Mouse (Mus musculus): ENCODE measurements around the gene Afp.

Gene Afp

GRCm38 (mm10) chr5:90490518-90490917 lies at the start of gene Afp:
TSS of gene Afp (plus strand) at chr5:90490737.
- DNase-seq: no peak

- DNase-seq: no peak
Observed at GRCm38 (mm10) chr5:90447577-90447976, 43.0 kb upstream of the Afp start.

DNA sequence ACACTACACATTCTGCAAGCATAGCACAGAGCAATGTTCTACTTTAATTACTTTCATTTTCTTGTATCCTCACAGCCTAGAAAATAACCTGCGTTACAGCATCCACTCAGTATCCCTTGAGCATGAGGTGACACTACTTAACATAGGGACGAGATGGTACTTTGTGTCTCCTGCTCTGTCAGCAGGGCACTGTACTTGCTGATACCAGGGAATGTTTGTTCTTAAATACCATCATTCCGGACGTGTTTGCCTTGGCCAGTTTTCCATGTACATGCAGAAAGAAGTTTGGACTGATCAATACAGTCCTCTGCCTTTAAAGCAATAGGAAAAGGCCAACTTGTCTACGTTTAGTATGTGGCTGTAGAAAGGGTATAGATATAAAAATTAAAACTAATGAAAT lies 40.6 kb upstream of the Afp start:
- DNase-seq: no peak

DNA sequence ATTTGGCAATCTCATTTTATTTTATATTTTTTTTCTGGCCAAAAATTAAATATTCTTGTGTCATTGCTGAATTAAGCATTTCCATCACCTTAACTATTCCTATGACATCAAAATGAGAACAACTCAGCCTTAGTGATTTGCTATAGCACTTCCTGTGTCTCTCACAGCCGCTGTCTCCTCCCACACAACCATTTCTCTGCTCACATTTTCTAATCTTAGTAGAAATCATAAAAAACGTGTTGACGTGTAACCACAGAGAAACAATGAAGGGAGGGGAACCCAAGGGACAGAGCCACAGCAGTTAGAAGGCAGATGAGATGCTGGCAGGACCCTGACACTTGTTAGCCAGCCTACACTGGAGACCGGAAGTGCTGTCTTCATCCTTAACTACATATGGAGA lies 37.8 kb upstream of the Afp start:
- DNase-seq: no peak

DNA sequence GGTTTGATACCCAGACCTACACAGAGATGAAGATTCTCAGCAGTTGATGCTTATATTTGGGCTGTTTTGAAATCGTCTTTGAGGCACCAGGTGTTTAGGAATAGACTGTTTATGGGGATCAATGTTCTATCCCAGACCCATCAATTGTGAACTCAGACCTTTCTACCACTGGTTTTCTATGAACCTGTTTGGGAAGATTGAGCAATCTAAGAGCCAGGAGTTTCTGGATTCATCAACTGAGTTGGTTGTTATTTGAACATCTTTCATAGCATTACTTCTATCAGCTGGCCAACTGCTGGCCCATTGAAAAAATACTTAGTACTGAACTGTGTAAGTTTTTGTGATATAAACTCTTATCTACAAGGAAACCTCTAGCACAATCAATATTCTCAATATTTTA lies 33.3 kb upstream of the Afp start:
- no peak for DNase-seq

DNA sequence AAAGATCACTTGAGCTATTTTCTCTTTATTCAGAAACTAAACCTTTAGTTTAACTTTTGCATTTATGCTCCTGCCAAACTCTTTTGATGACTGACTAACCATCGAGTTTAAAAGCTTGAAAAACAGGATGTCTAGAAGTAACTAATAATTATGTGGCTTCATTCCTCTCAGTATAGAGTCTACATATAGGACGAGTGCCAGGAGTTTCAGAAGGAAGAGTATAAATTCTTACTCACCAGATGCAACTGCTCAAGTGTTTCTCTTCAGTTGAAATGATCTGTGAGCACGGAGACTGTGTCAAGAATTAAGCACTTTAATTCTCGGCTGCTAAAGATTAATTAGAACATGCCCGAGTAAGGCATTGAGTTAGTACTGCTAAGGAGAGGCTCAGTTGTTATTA lies 31.8 kb upstream of the Afp start:
- no peak for DNase-seq

DNA sequence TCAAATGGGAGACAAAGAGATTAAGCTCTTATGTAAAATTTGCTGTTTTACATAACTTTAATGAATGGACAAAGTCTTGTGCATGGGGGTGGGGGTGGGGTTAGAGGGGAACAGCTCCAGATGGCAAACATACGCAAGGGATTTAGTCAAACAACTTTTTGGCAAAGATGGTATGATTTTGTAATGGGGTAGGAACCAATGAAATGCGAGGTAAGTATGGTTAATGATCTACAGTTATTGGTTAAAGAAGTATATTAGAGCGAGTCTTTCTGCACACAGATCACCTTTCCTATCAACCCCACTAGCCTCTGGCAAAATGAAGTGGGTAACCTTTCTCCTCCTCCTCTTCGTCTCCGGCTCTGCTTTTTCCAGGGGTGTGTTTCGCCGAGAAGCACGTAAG lies 29.9 kb upstream of the Afp start, which contains the start of gene Alb:
Alb (plus strand) TSS at position 279 of the 400 bp plus-strand sequence.
- no peak for DNase-seq

DNA sequence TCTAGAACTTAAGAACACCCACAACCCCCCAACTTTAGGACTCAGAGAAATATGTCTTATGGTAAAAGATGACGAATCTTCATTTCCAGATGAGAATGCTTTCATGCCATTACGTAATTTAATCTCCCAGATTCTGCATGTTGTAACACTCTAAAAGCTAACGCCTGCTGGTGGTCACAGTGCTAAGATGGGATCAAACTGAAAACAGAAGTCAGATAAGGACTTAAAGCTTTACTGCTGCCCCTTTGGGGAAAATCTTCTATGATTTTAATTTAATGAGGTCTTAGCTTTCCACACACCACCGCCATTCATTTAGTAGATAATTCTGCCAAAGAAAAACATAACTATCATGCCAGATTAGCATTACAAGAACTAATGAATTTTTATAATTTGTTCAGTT lies 23.7 kb upstream of the Afp start:
- no peak for DNase-seq

GRCm38 (mm10) chr5:90467245-90467644 lies 23.3 kb upstream of the Afp start:
- DNase-seq: peak; percentile 40 to 56

- no peak for DNase-seq
Observed at GRCm38 (mm10) chr5:90470836-90471235, 19.7 kb upstream of the Afp start.

DNA sequence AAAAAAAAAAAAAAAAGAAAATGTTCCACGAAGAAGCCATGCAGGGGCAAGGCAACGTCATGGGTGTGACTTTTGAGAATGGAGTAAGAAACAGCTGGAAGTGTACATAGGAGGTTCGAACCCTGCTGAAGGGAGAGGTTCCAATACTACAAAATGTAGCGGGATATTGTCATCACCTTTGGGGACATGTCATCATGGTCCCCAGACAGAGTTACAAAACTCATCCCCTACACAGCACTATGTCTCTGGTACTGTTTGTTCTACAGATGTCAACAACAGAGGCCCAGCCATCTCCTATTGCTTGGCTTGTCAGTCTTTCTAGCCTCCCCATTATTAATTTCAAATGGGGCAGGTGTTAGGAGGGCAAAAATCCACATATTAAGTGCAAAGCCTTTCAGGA lies 16.6 kb upstream of the Afp start:
- no peak for DNase-seq

- DNase-seq: no peak
Observed at GRCm38 (mm10) chr5:90474369-90474768, 16.2 kb upstream of the Afp start.

GRCm38 (mm10) chr5:90476741-90477140 lies 13.8 kb upstream of the Afp start:
- DNase-seq: no peak

DNA sequence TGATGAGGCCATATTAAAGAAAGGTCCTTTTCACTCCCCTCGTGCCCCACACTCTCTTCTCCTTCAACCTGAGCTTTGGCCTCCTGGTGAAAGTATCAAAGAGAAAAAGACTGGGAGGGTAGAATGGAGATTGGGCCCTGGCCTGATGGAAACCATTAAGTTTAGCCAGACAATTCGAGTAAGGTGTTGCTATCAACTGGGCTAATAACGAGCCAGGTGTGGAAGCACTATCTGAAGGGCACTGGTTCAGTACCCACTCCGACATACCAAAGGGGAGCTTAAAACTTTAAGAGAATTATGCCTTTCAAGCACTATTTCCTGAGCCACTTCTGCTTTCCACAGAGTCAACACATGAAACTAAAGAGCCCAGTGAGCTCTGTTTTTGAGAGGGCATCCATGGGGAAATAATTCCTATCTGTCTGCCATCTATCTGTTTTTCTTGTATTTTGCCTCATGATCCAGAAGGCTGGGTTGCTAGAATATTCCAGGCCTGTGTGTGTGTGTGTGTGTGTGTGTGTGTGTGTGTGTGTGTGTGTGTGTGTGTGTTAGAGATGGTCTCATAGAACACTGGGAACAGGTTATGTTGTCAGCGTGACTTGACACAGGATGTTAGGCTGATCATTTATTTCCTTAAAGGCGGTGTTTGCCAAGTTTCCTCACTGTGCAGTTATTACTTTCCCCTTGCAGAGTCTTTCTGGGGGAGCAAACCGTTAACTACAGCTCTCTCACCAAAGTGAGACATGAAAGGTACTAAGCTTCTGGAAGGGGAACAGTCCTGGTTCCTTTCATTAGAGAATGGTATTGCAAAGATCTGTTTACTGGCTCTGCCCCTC lies 13.0 kb upstream of the Afp start:
- DNase-seq: no peak

- no peak for DNase-seq
Observed at GRCm38 (mm10) chr5:90478886-90479285, 11.7 kb upstream of the Afp start.

DNA sequence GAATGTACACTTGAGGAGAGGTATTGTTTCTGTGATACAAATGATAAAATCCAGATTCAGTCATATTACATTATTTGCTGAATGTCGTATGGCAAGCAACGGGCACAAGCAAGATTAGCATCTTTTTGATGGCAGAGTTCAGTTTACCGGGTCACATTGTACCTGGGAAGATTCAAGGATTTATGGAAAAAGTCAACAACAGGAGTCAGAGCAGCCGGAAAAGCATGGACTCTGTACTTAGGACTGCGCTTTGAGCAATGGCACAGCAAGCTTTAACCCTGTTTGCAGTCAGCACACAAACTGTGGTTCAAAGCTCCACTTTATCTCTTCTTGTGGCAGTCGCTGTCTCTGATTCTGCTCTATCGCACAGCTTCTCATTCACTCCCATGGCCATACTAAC lies 4.9 kb upstream of the Afp start:
- no peak for DNase-seq

DNA sequence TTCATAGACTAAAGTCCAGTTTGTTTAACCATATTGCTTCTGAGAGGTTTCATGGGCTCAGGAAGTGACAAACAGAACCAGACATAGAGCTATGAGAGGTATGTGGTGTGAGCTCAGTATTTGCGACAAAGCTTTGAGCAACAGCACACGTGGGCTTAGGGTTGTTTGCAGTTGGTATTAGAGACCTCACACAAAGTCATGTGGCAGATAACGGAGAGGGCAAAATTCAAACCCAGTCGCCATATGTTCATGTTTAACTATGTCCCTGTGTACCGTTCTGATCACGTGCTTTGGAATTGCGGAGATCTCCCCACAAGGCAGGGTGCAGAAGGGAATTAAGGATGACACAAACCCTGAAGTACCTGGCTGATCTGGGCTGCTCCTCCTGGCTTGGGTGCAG lies 2.2 kb upstream of the Afp start:
- no peak for DNase-seq

DNA sequence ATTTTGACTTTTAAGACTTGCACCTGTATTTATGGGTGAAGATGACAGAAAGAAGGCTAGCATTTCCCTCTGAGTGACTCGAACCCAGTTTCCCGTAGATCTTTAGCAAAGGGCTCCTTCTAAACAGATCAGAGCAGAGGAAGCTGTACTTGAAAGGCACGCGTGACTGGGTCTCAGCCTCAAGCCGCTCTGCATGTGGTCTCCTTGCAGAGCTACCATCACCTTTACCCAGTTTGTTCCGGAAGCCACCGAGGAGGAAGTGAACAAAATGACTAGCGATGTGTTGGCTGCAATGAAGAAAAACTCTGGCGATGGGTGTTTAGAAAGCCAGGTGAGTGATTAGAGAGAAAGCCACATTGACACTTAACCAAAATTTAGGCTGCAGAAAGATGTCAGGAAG lies 1.9 kb downstream of the Afp start:
- no peak for DNase-seq

DNA sequence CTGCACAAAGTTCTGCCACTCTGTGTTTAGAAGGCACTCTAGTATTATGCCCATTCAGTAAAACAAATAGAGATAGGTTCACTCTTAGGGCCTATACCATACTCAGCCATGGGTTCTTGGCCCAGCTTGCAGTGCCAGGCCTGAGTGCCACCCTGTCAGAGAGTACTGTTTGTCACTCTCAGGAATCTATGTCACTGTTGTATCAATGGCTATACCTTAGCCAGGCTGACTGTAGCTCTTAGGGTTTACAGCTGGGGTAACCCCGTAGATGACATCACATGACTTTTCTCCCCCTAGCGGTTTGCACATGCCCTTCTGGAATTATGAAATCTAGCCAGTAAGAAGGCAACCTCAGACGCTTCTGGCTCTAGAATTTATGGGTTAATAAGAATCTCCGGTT lies 3.8 kb downstream of the Afp start:
- no peak for DNase-seq

DNA sequence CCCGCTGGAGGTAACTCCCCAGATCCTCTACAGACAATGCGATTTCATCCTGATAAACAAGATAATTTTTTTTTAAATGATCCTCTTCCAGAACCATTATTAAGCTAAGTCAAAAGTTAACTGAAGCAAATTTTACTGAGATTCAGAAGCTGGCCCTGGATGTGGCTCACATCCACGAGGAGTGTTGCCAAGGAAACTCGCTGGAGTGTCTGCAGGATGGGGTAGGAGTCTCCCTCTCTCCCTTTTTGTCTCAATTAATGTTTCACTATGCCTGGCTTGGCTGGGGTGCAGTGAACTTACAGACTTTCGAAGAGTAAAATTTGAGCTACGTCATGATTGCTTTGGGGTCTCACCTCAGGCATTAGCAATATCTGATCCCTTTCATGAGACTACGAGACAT lies 9.0 kb downstream of the Afp start:
- peak; percentile 11 to 23 for DNase-seq

DNA sequence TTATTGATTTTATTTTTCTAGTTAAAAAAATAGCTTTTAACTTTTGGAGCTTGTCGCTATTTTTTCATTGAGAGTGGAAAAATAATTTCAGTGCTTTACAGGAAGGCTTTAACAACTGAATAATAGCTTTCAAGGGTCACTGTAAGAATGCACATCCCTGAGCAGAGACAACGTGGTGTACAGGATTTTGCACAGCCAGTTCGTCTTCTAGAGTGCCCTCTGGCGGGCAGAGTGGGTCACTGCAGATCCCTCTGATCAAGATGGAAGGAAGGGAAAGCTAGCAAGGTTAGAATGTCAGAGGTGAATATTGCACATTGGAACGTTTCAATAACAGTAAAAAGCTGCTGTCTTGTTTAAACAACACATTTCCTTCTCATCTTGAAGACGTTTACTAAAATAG lies 10.2 kb downstream of the Afp start:
- peak; percentile 87 to 89 for DNase-seq

GRCm38 (mm10) chr5:90501752-90502151 lies 11.2 kb downstream of the Afp start:
- no peak for DNase-seq

DNA sequence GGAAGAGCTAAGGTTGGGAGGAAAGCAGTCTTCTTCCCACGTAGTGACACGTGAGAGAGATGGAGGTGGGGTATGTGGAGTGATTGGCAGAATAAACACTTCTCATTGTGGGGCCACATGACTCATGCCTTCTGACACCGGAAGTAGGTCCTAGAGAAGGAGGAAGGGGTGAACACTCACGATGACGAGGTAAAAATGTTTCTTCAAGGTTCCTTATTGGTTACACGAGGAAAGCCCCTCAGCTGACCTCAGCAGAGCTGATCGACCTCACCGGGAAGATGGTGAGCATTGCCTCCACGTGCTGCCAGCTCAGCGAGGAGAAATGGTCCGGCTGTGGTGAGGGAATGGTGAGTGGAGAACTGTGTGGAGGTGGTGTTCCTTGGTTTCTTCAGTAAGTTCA lies 14.2 kb downstream of the Afp start:
- DNase-seq: no peak

DNA sequence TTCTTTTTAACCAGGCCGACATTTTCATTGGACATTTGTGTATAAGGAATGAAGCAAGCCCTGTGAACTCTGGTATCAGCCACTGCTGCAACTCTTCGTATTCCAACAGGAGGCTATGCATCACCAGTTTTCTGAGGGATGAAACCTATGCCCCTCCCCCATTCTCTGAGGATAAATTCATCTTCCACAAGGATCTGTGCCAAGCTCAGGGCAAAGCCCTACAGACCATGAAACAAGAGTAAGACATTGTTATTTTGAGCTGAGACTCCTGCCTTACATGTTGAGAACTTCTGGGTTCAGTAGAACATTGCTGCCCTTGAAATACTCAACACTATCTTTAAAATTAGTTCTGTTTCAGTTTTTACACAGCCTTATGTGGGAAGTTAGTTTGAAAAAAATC lies 16.0 kb downstream of the Afp start:
- DNase-seq: peak; percentile 23 to 32

DNA sequence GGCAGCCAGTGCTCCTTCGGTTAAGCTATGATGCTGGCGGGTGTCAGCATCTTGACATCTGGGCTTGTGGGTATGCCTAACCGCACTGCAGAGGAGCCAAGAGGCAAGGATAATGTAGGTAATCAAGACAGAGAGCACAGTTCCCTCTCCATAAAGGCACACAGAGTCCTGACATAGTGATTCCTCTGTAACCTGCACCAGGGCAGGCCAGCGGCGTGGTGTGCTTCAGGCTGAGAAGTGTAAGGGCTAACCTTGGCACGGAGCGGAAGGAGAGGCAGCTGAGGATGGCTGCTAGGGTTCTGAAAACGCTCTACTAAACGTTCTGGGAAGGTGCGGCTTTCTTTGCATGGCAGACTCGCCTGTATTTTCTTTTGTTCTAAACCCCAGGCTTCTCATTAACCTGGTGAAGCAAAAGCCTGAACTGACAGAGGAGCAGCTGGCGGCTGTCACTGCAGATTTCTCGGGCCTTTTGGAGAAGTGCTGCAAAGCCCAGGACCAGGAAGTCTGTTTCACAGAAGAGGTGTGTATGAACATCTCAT lies 16.9 kb downstream of the Afp start:
- peak; percentile 37 to 42 for DNase-seq
